Mouse (Mus musculus): ENCODE data around the gene Myo1h.

GRCm38 (mm10) chr5:114259495-114259894, 29.5 kb upstream of the Myo1h start:
- TF ChIP-seq CTCF (IDR thresholded peaks at IDR 0.05; ENCODE audit: borderline replicate concordance, insufficient read depth, low read depth, low read length): no peak
- no peak for TF ChIP-seq POLR2A (IDR thresholded peaks at IDR 0.05; ENCODE audit: borderline replicate concordance, insufficient read depth, low read length)

All from cerebellum, adult 2 months (tissue).